Mouse (Mus musculus) large intestine, adult 2 months (tissue): ENCODE measurements around the gene Hnrnpc. TPM values are rescaled to one million over a fixed set of nuclear protein-coding genes. Genes with fewer than 3 reads are reported as not detected.

Source experiments
- DNase-seq: peaks from one replicate; pipeline ENCODE4 v3.0.0-alpha.2; 2012; ENCODE audit warnings: low read depth, low spot score
- WGBS: fragments of 180-500 bp; shearing (Covaris S2); methylation state at CpG from one replicate; pipeline ENCODE4 v1.1.7; 2018; 5-methylcytosine and 5-hydroxymethylcytosine counted together
- polyA plus RNA-seq: library from polyadenylated mRNA; depleted of rRNA; stranded (reverse); fragments of >200 nt; gene quantifications from 2 replicates; pipeline ENCODE4 v1.2.3, GENCODE M21; 2012; rRNA removed

Gene Hnrnpc
- polyA plus RNA-seq, 1 experiment: 86.7 TPM

DNA sequence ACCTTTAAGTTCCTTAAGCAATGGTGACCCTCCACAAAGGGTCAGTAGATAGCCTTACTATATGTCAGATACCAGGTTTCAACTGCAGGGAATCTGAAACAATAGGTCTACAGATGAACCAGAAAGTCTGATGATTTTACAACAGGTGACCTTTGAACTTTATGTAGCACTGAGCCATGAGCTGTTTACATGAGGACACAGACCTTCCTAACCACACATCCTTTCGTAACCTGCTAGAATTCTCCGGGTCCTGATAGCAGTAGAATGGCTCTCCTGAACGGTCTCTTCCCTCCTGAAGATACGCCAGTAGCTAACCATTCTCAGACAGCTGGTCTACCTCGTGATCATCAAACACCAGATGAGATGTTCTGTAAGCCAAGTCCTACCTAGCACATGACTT, 64.5 kb downstream of the Hnrnpc start:
- DNase-seq: no peak
- 34% methylated on average over 5 of the region's 5 CpGs for WGBS

DNA sequence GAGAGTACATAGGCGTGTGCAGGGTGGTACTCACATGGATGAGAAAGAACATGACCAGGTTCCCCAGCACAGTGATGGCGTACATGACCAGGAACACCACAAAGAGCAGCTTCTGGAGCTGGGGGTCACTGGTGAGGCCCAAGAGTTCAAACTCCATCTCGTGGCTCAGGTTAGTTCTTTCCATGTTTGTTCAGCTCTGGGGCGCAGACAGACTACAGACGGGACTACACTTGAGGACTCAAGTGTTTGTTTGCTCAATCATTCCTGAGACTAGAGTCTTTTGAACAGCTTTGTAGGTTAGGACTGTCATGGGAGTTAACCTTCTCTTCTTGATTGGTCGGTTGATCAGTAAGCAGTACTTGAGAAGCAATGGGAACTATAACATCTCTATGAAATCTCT, 67.9 kb downstream of the Hnrnpc start:
- no peak for DNase-seq
- WGBS: 76% methylated on average over 6 of the region's 6 CpGs

DNA sequence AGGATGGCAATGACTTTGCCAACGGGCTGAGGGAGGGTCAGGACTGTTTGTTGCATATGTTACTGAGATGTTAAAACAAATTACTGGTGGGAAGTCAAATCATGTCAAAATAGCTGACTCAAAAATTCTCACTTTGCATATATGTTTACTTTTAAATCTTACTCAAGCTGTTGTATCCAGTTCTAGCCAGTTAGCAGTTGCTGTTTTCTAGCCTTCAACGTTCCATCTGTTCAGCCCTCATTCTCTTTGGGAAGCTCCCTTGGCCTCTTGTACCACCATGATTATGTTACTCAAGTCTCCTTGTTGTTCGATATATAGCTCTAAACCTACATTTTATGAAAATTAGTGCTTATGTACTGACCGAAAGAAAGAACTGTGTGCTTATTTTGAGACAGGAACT, 77.5 kb downstream of the Hnrnpc start:
- no peak for DNase-seq
- 82% methylated on average over 4 of the region's 4 CpGs for WGBS

DNA sequence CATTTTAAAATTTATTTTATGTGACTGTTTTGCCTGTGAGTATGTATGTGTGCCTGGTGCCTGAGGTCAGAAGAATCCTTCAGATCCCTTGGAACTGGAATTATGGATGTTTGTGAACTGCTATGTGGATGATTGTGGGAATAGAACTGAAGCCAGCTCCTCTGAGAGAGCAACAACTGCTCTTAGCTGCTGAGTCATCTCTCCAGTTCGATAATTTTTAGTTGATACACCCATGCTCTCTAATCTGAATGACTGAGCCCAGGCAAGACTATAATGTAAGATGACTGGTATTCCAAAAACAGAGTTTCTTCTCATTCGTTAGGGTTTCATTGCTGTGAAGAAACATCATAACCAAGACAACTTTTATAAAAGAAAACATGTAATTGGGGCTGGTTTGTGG, 79.7 kb downstream of the Hnrnpc start:
- WGBS: 74% methylated on average over 2 of the region's 2 CpGs
- no peak for DNase-seq

Other genes starting within 250 kb of the Hnrnpc start
- gene Mettl17, start 219.2 kb downstream of the Hnrnpc start, polyA plus RNA-seq: 32.7 and 42.6 TPM in 2 replicates
- 0.62 and 0.69 TPM in 2 replicates for gene Slc39a2, start 211.1 kb downstream of the Hnrnpc start, polyA plus RNA-seq
- gene Ndrg2, start 189.9 kb downstream of the Hnrnpc start, polyA plus RNA-seq: 32.4 and 33.6 TPM in 2 replicates
- not detected in 2 replicates for gene Tppp2, start 185.6 kb downstream of the Hnrnpc start, polyA plus RNA-seq
- gene Rnase13, start 181.3 kb downstream of the Hnrnpc start, polyA plus RNA-seq: not detected in 2 replicates
- 21.2 and 22.0 TPM in 2 replicates for gene Arhgef40, start 119.3 kb downstream of the Hnrnpc start, polyA plus RNA-seq
- 73.8 and 101 TPM in 2 replicates for gene Tmem253, start 88.4 kb downstream of the Hnrnpc start, polyA plus RNA-seq
- 39.7 and 54.2 TPM in 2 replicates for gene Zfp219, start 83.3 kb downstream of the Hnrnpc start, polyA plus RNA-seq
- not detected in 2 replicates for gene Olfr221, start 61.6 kb downstream of the Hnrnpc start, polyA plus RNA-seq
- 0.84 and 1.6 TPM in 2 replicates for gene Rpgrip1, start 6.7 kb upstream of the Hnrnpc start, polyA plus RNA-seq
- 10.9 and 11.5 TPM in 2 replicates for gene Supt16, start 93.4 kb upstream of the Hnrnpc start, polyA plus RNA-seq
- 20.0 and 23.9 TPM in 2 replicates for gene Chd8, start 153.8 kb upstream of the Hnrnpc start, polyA plus RNA-seq
- 21.6 and 28.6 TPM in 2 replicates for gene Tox4, start 175.1 kb upstream of the Hnrnpc start, polyA plus RNA-seq
- 3.6 and 4.8 TPM in 2 replicates for gene Rab2b, start 175.5 kb upstream of the Hnrnpc start, polyA plus RNA-seq
- 14.1 and 14.4 TPM in 2 replicates for gene Mettl3, start 201.1 kb upstream of the Hnrnpc start, polyA plus RNA-seq
- 1.0 and 1.7 TPM in 2 replicates for gene Sall2, start 224.7 kb upstream of the Hnrnpc start, polyA plus RNA-seq